Mouse (Mus musculus) adrenal gland, adult 2 months (tissue): ENCODE data around the gene Nup155. TPM values are rescaled to one million over a fixed set of nuclear protein-coding genes. Genes with fewer than 3 reads are reported as not detected.
"Not testable (repeated sequence)": the region's sequence is repeated elsewhere in the genome, so short reads cannot be mapped to it uniquely, and the experiment has no call there.

ENCODE experiments used
- DNase-seq: peaks from one replicate; pipeline ENCODE4 v3.0.0; 2021
- long read RNA-seq: library from polyadenylated mRNA; stranded (forward); transcript quantifications from one replicate; pipeline ENCODE4 v2.0.0, GENCODE M21; 2021
- polyA plus RNA-seq: library from polyadenylated mRNA; depleted of rRNA; stranded (reverse); fragments of >200 nt; gene quantifications from 2 replicates; pipeline ENCODE4 v1.2.3, GENCODE M21; 2012; rRNA removed
- total RNA-seq, 2 experiments: library from RNA; stranded (reverse); gene quantifications; 2 replicates each; pipeline ENCODE4 v1.2.3; 2021

Nup155 gene
- total RNA-seq: 10 to 100 TPM; 13.6 to 15.0 TPM
- polyA plus RNA-seq: 3.0 TPM in 2 replicates
- long read RNA-seq, full-length matches to known transcripts: 3 of 5 reads
- long read RNA-seq, partial matches to known transcripts: 2 of 5 reads
- long read RNA-seq, other reads (novel, unspliced or antisense): 0 of 5 reads

DNA sequence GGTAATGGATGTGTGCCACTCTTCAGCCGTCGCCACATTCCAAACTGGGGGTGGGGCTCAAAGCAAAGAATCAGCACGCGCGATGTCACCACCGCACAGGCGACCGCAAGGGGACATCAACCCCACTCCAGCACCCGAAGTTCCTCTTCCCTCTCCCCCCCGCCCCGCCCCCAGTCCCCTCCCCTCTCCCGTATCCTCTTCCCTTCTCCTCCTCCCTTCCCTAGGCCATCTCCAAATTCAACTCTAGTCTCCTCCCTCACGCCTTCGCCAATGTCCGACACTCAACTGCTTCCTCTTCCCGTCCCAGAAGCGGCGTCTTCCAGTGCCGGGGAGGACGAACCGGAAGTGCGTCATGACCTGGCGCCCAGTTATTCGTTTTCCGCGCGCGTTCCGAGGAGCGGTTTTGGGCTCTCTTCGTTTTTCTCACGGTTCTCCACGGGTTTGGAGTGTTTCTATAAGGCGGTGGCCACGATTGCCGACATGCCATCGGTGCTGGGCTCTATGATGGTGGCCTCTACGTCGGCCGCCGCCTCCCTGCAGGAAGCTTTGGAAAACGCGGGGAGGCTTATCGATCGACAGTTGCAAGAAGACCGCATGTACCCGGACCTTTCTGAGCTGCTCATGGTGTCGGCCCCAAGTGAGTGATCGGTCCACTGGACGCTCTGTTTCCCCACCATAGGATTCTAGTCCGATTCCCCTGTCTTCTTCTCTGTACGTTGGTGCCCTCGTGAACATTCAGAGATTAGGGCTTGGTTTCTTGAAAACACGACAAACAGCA lies at the start of gene Nup155:
Gene Nup155, plus strand, starts transcription at position 308 of the 778 bp plus-strand sequence.
- peak; percentile 92 for DNase-seq

DNA sequence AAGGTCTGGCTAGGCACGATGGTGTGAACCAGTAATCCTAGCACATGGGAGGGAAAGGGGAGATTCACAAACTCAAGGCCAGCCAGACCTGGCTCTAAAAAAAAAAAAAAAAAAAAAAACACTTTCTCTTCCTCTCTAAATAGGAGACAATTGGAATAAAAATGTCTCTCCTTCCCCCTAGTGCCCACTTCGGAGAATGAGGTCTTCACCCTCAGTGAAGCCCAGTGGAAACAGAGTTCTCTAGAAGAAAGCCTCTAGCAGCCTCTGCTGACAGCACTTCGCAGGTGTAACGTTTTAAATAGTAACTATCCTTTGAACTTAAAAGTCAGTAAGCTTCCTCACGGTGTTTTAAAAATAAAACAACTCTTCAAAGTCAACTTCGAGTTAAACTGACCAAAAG lies 43.9 kb upstream of the Nup155 start:
- no peak for DNase-seq

DNA sequence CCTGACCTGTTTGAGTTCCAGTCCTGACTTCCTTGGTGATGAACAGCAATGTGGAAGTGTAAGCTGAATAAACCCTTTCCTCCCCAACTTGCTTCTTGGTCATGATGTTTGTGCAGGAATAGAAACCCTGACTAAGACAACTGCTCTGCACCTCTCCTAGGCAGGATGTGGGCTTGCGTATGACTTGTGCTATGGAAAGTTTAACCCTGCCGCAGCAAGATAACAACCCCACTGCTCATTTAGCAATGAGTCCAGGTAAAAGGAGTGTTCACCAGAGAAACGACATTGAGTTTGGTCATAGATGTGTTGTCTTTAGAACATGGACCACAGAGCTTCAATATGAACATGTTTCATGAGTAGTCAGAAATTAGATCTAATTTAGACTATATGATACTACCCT lies 35.9 kb upstream of the Nup155 start:
- DNase-seq: not testable (repeated sequence)

GRCm38 (mm10) chr15:8082139-8082538 lies 26.9 kb upstream of the Nup155 start:
- no peak for DNase-seq

DNA sequence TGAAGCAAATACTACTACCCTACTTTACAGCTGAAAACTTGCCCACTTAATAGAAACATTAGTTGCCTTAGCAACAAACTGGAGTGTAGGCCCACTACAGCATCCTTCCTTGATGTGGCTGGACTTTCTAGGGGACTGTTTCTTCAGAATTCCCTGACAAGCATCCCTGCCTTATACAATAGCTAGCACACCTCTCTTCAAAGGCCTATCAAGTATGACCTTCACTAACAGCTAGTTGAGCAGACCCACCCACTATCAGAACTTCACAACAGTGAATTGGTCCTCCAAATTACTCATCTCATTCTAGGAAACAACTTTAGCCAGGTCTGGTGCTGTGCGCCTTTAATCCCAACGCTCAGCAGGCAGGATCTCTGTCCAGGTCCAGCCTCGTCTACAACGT lies 21.8 kb upstream of the Nup155 start:
- no peak for DNase-seq

DNA sequence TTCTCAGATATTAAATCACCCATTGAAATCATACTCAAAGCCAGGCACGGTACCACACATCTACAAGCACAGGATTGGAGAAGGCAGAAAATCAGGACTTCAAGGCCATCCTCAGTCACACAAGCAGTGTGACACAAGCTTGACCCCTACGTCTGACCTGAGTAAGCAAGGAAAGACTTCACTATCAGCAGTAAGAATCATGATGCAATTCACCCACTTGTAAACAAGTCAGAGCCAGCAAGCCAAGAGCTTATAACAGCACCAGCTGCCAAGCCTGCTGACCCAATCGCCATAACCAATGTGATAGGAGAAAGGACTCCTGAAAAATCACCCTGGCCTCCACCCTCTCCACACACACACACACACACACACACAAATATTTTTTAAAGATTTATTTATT lies 20.4 kb upstream of the Nup155 start:
- DNase-seq: peak; percentile 33

DNA sequence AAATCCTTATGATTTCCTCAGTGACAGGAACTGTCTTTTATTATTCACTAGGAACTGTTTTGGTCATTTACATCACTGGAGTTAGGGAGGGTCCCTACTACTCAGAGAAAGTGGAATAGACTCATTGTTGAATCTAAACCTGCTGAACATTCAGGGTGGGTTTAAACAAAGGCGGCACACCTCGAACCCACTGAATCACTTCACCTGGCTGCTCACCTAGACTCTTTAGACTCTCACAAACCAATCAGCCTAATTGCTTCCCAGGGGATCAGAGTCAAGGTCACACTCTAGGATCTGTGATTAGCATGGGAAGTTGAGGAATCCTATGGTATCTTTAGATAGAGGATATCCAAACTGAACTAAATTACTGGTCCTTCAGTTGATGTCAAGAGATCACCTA lies 18.4 kb upstream of the Nup155 start:
- no peak for DNase-seq

- not testable (repeated sequence) for DNase-seq
Observed at GRCm38 (mm10) chr15:8092668-8093067, 16.4 kb upstream of the Nup155 start.

DNA sequence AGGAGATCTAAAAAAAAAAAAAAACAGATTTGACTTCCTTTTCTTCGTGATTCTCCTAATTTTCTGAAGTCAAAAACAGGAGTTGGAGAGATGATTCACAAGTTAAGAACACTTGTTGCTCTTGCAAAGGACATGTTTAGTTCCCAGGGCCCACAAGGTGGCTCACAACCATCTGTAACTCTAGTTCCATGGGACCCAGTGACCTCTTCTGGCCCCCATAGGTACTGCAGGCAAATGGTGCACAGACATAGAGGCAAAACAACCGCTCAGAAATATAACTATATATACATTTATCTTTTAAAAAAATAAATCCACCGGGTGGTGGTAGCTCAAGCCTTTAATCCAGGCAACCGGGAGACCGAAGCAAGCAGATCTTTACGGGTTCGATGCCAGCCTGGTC lies 11.2 kb upstream of the Nup155 start:
- peak; percentile 39 for DNase-seq

- peak; percentile 97 for DNase-seq
Observed at GRCm38 (mm10) chr15:8098774-8099749, 10.0 kb upstream of the Nup155 start, which contains the start of gene Wdr70. Wdr70 (minus strand) TSS chr15:8099209.

DNA sequence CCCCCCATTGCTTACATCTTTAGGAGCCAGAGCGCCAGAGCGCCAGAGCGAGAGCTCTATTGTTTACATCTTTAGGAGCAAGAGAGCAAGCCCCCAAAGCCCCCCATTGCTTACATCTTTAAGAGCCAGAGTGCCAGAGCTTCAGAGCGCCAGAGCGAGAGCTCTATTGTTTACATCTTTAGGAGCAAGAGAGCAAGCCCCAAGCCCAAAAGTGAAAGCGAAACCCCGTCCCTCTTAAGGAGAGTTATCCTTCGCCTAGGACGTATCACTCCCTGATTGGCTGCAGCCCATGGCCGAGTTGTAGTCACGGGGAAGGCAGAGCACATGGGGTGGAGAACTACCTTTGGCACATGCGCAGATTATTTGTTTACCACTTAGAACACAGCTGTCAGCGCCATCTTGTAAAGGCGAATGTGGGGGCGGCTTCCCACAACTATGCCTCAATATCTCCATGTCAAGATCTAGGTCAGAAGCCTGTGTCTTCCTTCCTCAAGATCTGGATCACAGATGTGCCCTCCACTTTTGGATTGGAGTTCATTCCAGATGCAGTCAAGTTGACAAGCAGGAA lies 7.0 kb upstream of the Nup155 start:
- not testable (repeated sequence) for DNase-seq

DNA sequence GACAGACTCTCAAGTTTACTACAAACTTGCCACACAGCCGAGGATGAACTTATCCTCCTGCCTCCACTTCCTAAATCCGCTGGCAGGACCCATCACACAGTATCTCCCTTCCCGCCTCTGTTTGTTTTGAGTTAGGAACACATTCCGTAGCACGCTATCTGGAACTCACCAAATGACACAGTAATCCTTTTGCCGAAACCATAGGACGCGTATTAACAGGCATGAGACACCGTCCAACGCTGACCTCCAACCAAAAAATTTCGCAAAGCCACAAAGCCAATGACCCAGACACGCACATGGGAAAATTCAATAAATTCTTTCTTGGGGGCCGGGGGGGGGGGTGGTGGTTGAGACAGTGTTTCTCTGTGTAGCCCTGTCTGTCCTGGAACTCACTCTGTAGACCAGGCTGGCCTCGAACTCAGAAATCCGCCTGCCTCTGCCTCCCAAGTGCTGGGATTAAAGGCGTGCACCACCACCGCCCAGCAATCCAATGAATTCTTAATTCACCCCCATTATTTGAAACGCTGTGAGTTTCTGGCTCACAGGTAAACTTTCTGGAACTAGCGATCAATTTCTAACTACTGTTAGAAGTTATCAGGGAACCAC lies 610 bp upstream of the Nup155 start:
- DNase-seq: no peak

- no peak for DNase-seq
Observed at GRCm38 (mm10) chr15:8109782-8110181, 709 bp downstream of the Nup155 start.

DNA sequence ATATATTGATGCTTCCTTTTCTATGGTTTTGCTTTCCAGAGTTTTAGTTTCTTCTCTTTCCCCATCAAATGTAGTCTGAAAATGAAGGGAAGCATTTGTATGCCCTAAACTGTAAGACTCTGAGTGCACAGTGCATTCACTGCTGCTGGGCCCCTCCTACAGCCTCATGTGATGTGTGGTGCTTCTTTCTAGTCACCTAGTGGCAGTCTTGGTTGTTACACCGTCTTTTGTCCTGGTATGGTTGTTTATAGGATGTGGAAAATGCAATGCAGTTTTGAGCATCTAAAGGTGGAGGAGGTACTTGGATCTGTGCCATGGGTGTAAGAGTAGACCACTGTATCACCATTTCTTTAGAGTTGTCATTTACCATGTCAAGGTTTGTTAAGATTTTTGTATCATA lies 20.2 kb downstream of the Nup155 start:
- no peak for DNase-seq

DNA sequence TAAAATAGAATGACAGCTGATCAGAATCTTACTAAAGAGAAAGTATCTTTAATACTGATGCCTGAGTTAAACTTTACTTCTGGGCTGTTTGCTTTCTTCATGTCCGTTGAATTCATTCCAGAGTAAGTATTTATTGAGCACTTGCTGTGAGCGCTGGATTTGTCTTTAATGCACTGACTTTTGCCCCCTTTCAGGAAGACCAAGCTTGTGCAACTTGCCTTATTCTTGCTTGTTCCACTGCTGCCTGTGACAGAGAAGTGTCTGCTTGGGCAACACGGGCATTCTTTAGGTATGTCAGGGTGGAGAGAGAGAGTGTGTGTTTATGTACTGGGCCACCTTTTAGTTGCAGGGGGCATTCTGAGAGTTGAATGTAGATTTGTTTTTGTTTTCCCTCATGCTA lies 22.2 kb downstream of the Nup155 start:
- DNase-seq: no peak

DNA sequence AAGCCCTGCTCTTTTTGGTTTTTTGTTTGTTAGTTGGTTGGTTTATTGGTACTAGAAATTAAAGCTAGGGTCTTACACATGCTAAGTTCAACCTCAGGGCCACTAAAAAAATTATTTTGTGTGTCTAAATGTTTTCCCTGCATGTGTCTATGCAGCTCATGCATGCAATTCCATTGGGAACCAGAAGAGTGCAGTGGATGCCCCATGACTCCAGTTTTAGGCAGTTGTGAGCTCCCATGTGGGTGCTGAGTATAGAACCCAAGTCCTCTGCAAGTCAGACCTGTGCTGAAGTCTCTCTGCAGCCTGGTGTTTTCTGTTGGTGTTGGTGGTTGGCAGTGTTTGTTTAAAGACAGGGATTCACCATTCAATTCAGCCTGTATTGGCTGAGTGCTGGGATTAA lies 22.7 kb downstream of the Nup155 start:
- no peak for DNase-seq

DNA sequence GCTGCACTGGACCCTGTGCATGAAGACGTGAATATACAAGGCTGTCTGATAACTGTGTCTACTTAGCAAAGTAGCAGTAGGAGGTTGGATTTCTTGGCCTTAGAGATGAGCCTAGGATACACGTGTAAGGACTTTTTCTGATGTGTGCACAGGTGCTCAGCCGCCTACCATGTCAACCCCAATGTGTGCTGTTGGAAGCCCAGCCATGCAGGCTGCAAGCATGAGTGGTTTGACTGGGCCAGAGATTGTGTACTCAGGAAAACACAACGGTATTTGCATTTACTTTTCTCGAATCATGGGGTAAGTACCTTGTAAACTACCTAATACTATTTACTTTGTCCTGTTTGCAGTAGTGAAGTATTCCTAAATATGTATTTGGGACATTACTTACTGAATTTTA lies 26.5 kb downstream of the Nup155 start:
- DNase-seq: no peak

DNA sequence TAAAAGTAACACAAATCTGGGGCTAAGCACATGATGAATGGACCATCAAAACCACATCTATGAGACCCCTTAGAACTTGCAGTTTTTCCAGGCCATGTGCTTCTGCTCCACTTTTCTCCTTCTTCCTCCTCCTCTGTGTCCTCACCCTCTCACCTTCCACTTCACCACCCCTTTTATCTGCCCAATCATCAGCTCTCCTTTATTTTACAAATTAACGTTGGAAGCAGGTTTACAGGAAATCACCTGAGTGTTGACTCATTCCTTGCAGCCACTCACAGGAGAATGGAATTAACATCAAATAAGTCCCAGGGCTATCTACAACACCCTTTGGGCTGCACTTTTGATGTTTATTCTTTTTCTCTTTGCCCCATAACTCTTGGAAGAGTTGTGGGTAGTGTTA lies 52.8 kb downstream of the Nup155 start:
- no peak for DNase-seq

- peak; percentile 97 for DNase-seq
Observed at GRCm38 (mm10) chr15:8168591-8169265, 59.7 kb downstream of the Nup155 start, which contains the start of gene Cplane1. Cplane1 (plus strand) TSS chr15:8169106.

DNA sequence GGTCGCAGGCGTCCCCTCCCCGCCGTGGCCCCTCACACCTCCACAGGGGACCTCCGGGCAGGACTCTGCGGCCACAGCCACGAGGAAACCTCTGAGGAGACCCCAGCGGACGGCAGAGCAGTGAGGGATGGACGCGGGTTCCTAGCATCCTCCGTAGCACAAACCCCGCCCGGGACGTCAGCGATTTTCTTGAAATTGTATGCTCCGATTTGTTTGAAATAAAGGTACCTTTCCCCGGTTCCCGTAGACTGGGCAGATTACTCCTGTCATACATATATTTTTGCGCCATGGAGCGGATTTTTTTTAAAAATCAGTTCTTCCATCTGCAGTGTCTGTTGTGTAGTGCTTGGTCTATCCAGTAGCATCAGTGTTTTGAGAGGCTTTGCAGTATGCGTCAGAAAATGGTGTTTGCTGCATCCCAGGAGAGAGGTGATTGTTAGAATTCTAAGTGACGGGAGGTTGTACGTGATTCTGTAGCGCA lies 60.2 kb downstream of the Nup155 start:
- DNase-seq: no peak

GRCm38 (mm10) chr15:8189563-8189962 lies 80.5 kb downstream of the Nup155 start:
- peak; percentile 6 for DNase-seq
